Mouse (Mus musculus) embryonic facial prominence, embryonic 14.5 days (tissue): ENCODE measurements around the gene Sub1. TPM values are rescaled to one million over a fixed set of nuclear protein-coding genes. Genes with fewer than 3 reads are reported as not detected.

Experiments
- ATAC-seq: fragments of 200-750 bp; cut with Nextera tagmentation; 2 replicates; pipeline ENCODE4 v1.8.0; 2017; ENCODE audit warnings: low read depth, moderate number of reproducible peaks, moderate TSS enrichment
- DNase-seq: peaks from one replicate; pipeline ENCODE4 v3.0.0-alpha.2; 2015; ENCODE audit warnings: low spot score
- H3K27ac ChIP-seq: fragments of 300-500 bp; sonication (generic); replicated peaks from 2 replicates; pipeline ENCODE4 v1.5.1; 2014; ENCODE audit warnings: low read depth, mild to moderate bottlenecking, low read length, moderate library complexity
- H3K27me3 ChIP-seq: fragments of 300-500 bp; sonication (generic); replicated peaks from 2 replicates; pipeline ENCODE4 v1.6.1; 2014; ENCODE audit warnings: low read length; ENCODE audit not compliant: control insufficient read depth, insufficient read depth
- H3K36me3 ChIP-seq: fragments of 300-500 bp; sonication (generic); 2 replicates; pipeline ENCODE4 v1.6.1; 2014; ENCODE audit warnings: low read length, mixed read lengths; ENCODE audit not compliant: control insufficient read depth, insufficient read depth
- H3K4me1 ChIP-seq: fragments of 300-500 bp; sonication (generic); 2 replicates; pipeline ENCODE4 v1.6.1; 2014; ENCODE audit warnings: antibody characterized with exemption, low read length; ENCODE audit not compliant: control insufficient read depth, insufficient read depth
- H3K4me2 ChIP-seq: fragments of 300-500 bp; sonication (generic); 2 replicates; pipeline ENCODE4 v1.6.1; 2014; ENCODE audit warnings: low read depth, mild to moderate bottlenecking, low read length, moderate library complexity, mixed read lengths
- H3K4me3 ChIP-seq: fragments of 300-500 bp; sonication (generic); 2 replicates; pipeline ENCODE4 v1.5.1; 2014; ENCODE audit warnings: low read depth, mild to moderate bottlenecking, low read length
- H3K9ac ChIP-seq: fragments of 300-500 bp; sonication (generic); 2 replicates; pipeline ENCODE4 v1.6.1; 2014; ENCODE audit warnings: low read depth, mild to moderate bottlenecking, low read length, moderate library complexity, mixed read lengths
- H3K9me3 ChIP-seq: fragments of 300-500 bp; sonication (generic); 2 replicates; pipeline ENCODE4 v1.6.1; 2016; ENCODE audit warnings: low read length; ENCODE audit not compliant: control insufficient read depth
- WGBS: fragments of 180-500 bp; shearing (Covaris S2); extraction: QIAGEN DNeasy Blood & Tissue Kit; methylation state at CpG from one replicate; pipeline ENCODE4 v1.1.7; 2014; 5-methylcytosine and 5-hydroxymethylcytosine counted together
- polyA plus RNA-seq: library from polyadenylated mRNA; unstranded; fragments of >200 nt; fragmentation: Nextera tagmentation; extraction: Ambion mirVana; gene quantifications from 2 replicates; pipeline ENCODE4 v1.2.1, GENCODE M21; 2014

Sub1 gene
- polyA plus RNA-seq, 1 experiment from 2014 or later, result 685 TPM

DNA sequence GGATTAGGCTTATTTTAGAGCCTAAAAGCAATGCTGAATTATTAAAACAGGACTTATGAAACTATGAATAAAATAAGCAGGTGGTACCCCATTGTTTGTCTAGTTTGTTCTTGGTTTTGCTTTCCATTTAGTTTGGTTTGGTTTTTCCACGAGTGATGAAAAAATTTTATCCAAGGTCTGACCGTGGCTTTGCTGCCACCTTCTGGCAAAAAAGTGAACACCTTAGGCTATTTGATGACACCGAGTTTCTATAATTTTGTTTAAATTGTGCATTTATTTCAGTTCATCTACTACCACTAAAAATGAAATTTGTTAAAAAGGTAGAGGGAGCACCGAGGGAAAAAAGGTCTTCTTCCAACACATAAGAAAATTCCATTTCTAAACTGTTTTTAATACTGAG lies 30.4 kb downstream of the Sub1 start:
- H3K36me3 ChIP-seq, result no peaks in the 10 kb centered on the region
- 5% methylated on average over 4 of the region's 4 CpGs for WGBS

DNA sequence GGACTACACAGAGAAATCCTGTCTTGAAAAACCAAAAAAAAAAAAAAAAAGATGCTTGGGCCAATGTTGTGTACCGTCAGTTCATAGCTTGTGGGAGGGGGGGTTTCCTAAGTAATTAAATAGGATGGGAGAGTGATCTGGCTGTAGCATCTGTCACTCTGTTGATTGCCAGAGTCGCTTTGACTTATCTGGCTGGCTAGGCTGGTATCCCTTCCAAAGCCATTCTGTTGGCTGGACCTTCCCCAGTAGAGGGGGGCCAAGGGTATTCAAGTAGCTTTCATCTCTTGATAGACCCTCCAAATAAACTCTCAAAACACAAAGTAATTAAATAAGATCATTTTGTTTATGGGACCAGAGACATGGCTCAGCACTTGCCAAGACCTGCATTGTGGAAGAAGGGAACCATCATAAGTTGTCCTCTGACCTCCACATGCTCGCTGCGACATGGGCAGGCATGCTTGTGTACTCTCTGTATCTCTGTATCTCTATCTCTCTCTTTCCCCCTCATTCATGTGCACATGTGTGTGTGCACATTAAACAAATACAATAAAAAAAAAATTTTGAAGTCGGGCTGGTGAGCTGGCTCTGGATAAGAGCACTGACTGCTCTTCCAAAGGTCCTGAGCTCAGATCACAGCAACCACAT lies 31.5 kb downstream of the Sub1 start:
- WGBS, result 89% methylated on average over 5 of the region's 5 CpGs
- no peaks in the 10 kb centered on the region for H3K9me3 ChIP-seq

More for the DNA sequence above, 30.4 kb downstream of the Sub1 start:
- Histone ChIP-seq H3K27me3 (no peaks in the 10 kb centered on the region), H3K9ac (no peak overlapping the region), H3K9me3 (no peaks in the 10 kb centered on the region), H3K27ac (no peak overlapping the region), H3K4me2 (no peak overlapping the region), H3K4me1 (no peaks in the 10 kb centered on the region), H3K4me3 (no peak overlapping the region)
- DNase-seq (peak; percentile 35), ATAC-seq (no peak)

DNA sequence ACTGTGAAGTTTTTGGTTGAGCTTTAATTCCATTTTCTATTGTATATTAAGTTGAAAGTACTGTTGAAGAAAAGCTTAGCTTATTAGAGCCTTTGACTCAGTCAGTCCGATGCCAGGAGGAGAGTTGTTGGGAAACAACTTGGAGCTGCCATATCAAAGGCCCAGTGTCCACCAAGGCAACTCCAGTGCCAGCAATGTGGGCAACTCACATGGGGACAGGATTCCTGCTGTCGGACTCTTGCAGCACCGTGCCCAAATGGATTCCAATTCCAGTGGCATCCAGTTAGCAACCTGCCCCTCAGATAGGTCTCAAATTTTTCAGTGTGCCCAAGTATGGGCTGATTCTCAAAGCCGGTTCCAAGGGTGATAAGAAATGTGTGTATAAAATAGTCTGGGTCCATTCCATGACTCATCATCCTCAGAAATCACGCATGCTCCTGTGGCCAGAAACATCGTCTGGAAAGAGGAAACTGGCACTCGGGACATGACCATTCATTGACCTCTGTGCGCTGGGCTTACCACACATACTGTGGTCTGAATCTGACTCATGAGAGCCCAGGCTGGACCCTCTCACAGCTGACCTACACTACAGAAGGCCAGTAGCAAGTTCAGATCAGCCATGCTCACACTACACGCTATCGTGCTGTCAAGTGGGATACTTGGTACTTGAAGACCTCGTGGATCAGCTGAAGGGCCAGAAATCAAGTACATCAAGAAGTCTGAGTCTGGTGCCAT lies 32.8 kb downstream of the Sub1 start:
- 93% methylated on average over 11 of the region's 11 CpGs for WGBS
- DNase-seq, result no peak
- H3K9me3 ChIP-seq, result no peaks in the 10 kb centered on the region
- H3K4me3 ChIP-seq, result no peak overlapping the region
- no peaks in the 10 kb centered on the region for H3K36me3 ChIP-seq
- no peak for ATAC-seq
- no peaks in the 10 kb centered on the region for H3K27me3 ChIP-seq
- H3K4me1 ChIP-seq, result no peaks in the 10 kb centered on the region
- H3K4me2 ChIP-seq, result no peak overlapping the region
- H3K27ac ChIP-seq, result no peak overlapping the region
- H3K9ac ChIP-seq, result no peak overlapping the region

More for the DNA sequence above, 31.5 kb downstream of the Sub1 start:
- Histone ChIP-seq H3K4me2 (no peak overlapping the region), H3K27ac (no peak overlapping the region), H3K4me3 (no peak overlapping the region), H3K9ac (no peak overlapping the region), H3K27me3 (no peaks in the 10 kb centered on the region), H3K36me3 (no peaks in the 10 kb centered on the region), H3K4me1 (no peaks in the 10 kb centered on the region)
- ATAC-seq (no peak), DNase-seq (no peak)

DNA sequence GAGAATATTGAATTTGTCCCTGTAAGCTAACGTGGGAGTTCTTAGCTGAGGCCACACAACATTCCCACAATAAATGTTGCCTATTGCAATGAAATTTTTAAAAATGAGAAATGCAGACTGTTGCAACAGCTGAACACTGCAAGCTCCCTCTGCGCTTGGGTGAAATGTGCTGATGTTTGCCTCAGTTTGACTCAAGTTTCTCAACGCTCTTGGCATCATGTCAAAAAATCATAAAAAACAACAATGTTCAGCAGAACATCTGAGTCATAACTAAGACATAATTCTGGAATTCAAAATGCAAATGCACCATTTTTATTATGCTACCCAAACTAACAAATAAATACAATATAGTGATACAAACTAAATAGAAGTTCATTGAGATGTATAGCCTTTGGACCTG lies 37.1 kb downstream of the Sub1 start:
- no peaks in the 10 kb centered on the region for H3K36me3 ChIP-seq
- no peak overlapping the region for H3K9ac ChIP-seq
- H3K4me3 ChIP-seq, result no peak overlapping the region
- no peaks in the 10 kb centered on the region for H3K4me1 ChIP-seq
- no peaks in the 10 kb centered on the region for H3K9me3 ChIP-seq
- no peak for DNase-seq
- no peak overlapping the region for H3K4me2 ChIP-seq
- H3K27ac ChIP-seq, result no peak overlapping the region
- no peak for ATAC-seq
- WGBS, result 77% methylated on average over 3 of the region's 3 CpGs
- no peaks in the 10 kb centered on the region for H3K27me3 ChIP-seq

DNA sequence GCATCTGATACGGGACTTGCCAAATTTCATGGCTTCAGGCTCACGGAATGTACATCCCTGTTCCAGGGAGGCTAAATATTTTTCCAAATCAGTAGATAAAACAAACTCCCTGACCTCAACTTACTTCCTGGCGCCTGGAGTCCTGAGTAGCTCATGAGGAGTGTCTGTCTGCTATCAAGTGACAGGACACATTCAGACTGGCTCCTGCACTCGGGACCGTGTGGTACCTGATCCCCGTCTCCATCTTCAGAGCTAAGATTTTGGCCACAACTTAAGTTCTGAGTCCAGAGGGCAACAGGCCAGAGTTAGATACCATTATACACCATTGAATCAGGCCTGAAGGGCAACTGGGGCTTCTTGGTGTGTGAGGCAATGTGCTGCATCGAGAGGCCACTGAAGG lies 40.7 kb downstream of the Sub1 start:
- Histone ChIP-seq H3K4me1 (no peaks in the 10 kb centered on the region), H3K9ac (no peak overlapping the region), H3K36me3 (no peaks in the 10 kb centered on the region), H3K4me3 (no peak overlapping the region), H3K4me2 (no peak overlapping the region), H3K27me3 (no peaks in the 10 kb centered on the region), H3K27ac (no peak overlapping the region), H3K9me3 (no peaks in the 10 kb centered on the region)
- no peak for DNase-seq
- no peak for ATAC-seq
- WGBS, result 68% methylated on average over 7 of the region's 7 CpGs

DNA sequence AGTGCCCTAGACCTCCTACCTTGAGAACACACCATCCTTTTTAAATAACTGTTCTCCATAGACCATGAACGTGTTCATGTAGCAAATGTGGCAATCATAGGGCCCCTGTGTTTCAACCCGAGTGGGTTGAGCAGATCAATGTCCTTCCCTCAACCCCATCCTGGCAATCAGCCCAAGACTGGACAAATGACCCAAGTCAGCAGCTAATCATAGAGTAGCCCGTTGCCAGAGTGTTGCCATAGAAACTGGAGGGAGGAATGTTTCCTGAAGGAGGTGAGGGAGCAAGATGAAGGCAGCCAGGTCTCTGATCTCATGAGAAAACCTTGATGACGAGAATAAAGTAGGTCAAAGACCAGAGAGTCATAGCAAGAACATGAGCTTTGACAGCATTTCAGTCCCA lies 42.6 kb downstream of the Sub1 start:
- DNase-seq (no peak), ATAC-seq (no peak)
- 54% methylated on average over 4 of the region's 4 CpGs for WGBS
- Histone ChIP-seq H3K4me2 (no peak overlapping the region), H3K27me3 (no peaks in the 10 kb centered on the region), H3K27ac (no peak overlapping the region), H3K4me3 (no peak overlapping the region), H3K9ac (no peak overlapping the region), H3K36me3 (no peaks in the 10 kb centered on the region), H3K4me1 (no peaks in the 10 kb centered on the region), H3K9me3 (no peaks in the 10 kb centered on the region)

DNA sequence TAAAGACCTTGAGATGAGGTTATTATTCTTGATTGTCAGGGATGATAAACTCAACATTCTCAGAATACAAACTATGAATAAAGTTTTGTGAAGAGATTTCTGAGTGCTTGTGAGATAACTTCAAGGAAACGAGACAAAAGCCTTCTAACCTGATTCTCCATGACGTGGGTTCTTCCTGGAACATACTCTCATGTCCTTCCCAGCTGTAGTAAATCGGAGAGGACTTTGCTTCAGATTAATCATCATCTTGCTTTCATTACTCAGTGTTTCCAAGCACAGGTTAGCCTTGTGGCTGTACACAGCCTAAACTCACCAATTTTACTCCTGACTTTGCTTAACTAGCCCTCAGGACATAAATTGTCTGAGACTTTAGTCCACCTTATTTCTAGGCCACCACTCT lies 44.6 kb downstream of the Sub1 start:
- WGBS, result 66% methylated on average over 3 of the region's 3 CpGs
- Histone ChIP-seq H3K4me3 (no peak overlapping the region), H3K36me3 (no peaks in the 10 kb centered on the region), H3K27ac (no peak overlapping the region), H3K4me1 (no peaks in the 10 kb centered on the region), H3K9ac (no peak overlapping the region), H3K27me3 (no peaks in the 10 kb centered on the region), H3K9me3 (no peaks in the 10 kb centered on the region), H3K4me2 (no peak overlapping the region)
- ATAC-seq (no peak), DNase-seq (no peak)

DNA sequence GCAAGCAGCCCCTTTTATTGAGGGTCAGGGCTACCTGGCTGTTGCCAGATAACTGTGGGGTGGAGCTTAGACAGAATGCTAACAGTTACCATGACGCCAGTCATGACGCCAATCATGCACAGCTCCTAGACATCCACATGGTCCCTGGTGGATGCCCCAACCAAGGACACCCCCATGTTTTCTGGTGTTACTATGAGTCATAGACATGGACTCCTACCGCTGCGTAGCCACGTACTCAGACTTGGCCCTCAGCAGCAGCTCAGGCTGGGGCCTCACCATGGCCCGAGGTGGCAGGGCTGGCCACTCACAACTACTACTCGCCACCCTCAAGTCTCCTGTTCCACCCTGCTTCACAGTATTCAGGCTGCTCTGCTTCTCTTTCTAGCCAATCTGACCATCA lies 45.6 kb downstream of the Sub1 start:
- no peak for ATAC-seq

DNA sequence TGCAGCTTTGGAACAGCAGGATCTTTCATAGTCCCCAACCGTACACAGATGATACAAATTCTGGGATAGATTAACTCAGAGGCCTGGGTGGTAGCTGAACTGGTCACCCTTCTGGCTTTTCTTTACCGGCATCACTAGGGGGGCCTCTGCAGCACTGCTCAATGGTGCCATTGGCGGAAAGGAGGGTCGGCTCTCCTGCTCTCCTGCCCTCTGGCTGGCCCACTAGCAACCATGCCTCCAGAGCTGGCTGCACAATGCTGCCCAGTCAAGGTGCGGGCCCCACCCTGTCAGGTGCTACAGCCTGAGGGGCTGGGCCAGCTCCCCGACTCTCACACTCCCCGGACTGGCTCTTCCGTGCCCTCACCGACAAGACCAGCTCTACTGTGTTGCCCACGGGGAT lies 46.6 kb downstream of the Sub1 start:
- Histone ChIP-seq H3K36me3 (no peaks in the 10 kb centered on the region), H3K4me2 (no peak overlapping the region), H3K9me3 (no peaks in the 10 kb centered on the region), H3K4me3 (no peak overlapping the region), H3K9ac (no peak overlapping the region), H3K27ac (no peak overlapping the region), H3K4me1 (no peaks in the 10 kb centered on the region), H3K27me3 (no peaks in the 10 kb centered on the region)
- no peak for ATAC-seq
- WGBS, result 89% methylated on average over 10 of the region's 10 CpGs
- DNase-seq, result no peak

More for the DNA sequence above, 45.6 kb downstream of the Sub1 start:
- no peak for DNase-seq
- H3K27ac ChIP-seq, result no peak overlapping the region
- WGBS, result 96% methylated on average over 7 of the region's 7 CpGs
- H3K4me1 ChIP-seq, result no peaks in the 10 kb centered on the region
- no peaks in the 10 kb centered on the region for H3K9me3 ChIP-seq
- no peak overlapping the region for H3K4me3 ChIP-seq
- no peak overlapping the region for H3K9ac ChIP-seq
- H3K27me3 ChIP-seq, result no peaks in the 10 kb centered on the region
- H3K36me3 ChIP-seq, result no peaks in the 10 kb centered on the region
- H3K4me2 ChIP-seq, result no peak overlapping the region
